Comparison of ENCODE assay signal across 26 mouse cellular contexts in genomic region chr7:43436341-43437255, GRCm38 (mm10). TPM values are rescaled to one million over a fixed set of nuclear protein-coding genes. Genes with fewer than 3 reads are reported as not detected.
DNase-seq lines count a peak whose midpoint lies in the region; ATAC-seq and TF ChIP-seq lines count a peak whose summit lies in the region.
"Had no signal": no experiment of that assay in that cellular context is flagged by ENCODE, and none has a peak within 500 bp of the region (broad histone marks: within the 10 kb centered on the region; RNA-seq: fewer than 3 reads in every experiment).

Gene Nkg7, plus strand, starts transcription at chr7:43437073.

- TF ChIP-seq EP300 in CH12.LX (IDR thresholded peaks at IDR 0.05; ENCODE audit: low read length), result 0 out of 2 replicates have a peak, but pooled peaks have one; percentile 28

- WGBS in lung, adult 2 months, result 57% methylated on average over 10 of the region's 10 CpGs

- no peak within 1 kb of the TSS for H3K4me2 ChIP-seq in CH12.LX (ENCODE audit: insufficient read depth, low read depth, poor library complexity, severe bottlenecking)
- H3K4me2 ChIP-seq: embryonic facial prominence, embryonic 12.5 days; limb, embryonic 13.5 days had no signal

- dilution Hi-C loops in CH12.LX (cut with MboI; ENCODE audit: extremely low pct_ligation_motif_present, extremely low pct_unique_long_range_greater_than_20kb, low sequenced_read_pairs), result no loop called here

- peak; percentile 28; the same call in 1 of the 2 replicates for ATAC-seq in monocyte, adult 5-6 weeks (replicated peaks; ENCODE audit: insufficient number of reproducible peaks, low FRiP score, low TSS enrichment, poor library complexity, severe bottlenecking)
- ATAC-seq: forebrain, embryonic 16.5 days; hindbrain, postnatal 0 days had no signal

- H3K9ac ChIP-seq in CH12.LX (ENCODE audit: insufficient read depth, low read depth), result no peak within 1 kb of the TSS
- H3K9ac ChIP-seq: embryonic facial prominence, embryonic 12.5 days; limb, embryonic 13.5 days had no signal

- TF ChIP-seq RAD21 in CH12.LX (IDR thresholded peaks at IDR 0.05; ENCODE audit: low read depth, low read length), result no peak

- peaks cover 6% of the 10 kb centered on the region for H3K9me3 ChIP-seq in CH12.LX (replicated peaks; ENCODE audit: low read length)
- H3K9me3 ChIP-seq: embryonic facial prominence, embryonic 12.5 days; limb, embryonic 13.5 days; midbrain, embryonic 10.5 days had no signal

- H3K27ac ChIP-seq in CH12.LX (ENCODE audit: insufficient read depth, low read depth), result no peak within 1 kb of the TSS
- H3K27ac ChIP-seq: embryonic facial prominence, embryonic 12.5 days; hindbrain, postnatal 0 days; limb, embryonic 13.5 days; midbrain, embryonic 10.5 days had no signal

- TF ChIP-seq CTCF in lung, adult 2 months (IDR thresholded peaks at IDR 0.05; ENCODE audit: insufficient read depth, low read length), result no peak
- peak in 1 of 2 experiments; percentile 22; a peak in 1 of 4 replicates for TF ChIP-seq CTCF in CH12.LX (conservative IDR thresholded peaks at IDR 0.05 in 1 of 2, IDR thresholded peaks at IDR 0.05 in 1 of 2; ENCODE audit: low read depth in 2 of 2, low read length in 2 of 2)

- peak within 1 kb of the TSS; percentile 8 for H3K4me3 ChIP-seq in lung, adult 2 months (replicated peaks; ENCODE audit: extremely low read depth, low read depth, low read length)
- no peak within 1 kb of the TSS for H3K4me3 ChIP-seq in CH12.LX (replicated peaks in 1 of 3; ENCODE audit: low read depth in 2 of 3, low read length in 2 of 3, poor library complexity in 1 of 3)
- H3K4me3 ChIP-seq: embryonic facial prominence, embryonic 12.5 days; limb, embryonic 13.5 days; midbrain, embryonic 10.5 days had no signal

- TF ChIP-seq POLR2A in lung, adult 2 months (IDR thresholded peaks at IDR 0.05; ENCODE audit: borderline replicate concordance, extremely low read depth, low read depth, low read length), result no peak
- no peak for TF ChIP-seq POLR2A in CH12.LX (IDR thresholded peaks at IDR 0.05; ENCODE audit: low read depth, low read length)

- DNase-seq in lung, adult 2 months, result no peak
- DNase-seq in lung, postnatal 36 days, result no peak
- no peak for DNase-seq in CH12.LX (ENCODE audit: extremely low read depth)
- peak; percentile 62 for DNase-seq in induced T-regulatory cell, adult 2 months (ENCODE audit: low read depth)
- no peak for DNase-seq in c-Kit-positive CD71-positive TER-119-positive erythroid progenitor cells, embryonic 14.5 days (ENCODE audit: low spot score)
- DNase-seq in adrenal gland, adult 2 months, result no peak
- no peak for DNase-seq in right cerebral cortex, postnatal 36 days (ENCODE audit: low spot score in 2 of 2)
- DNase-seq: adrenal gland, postnatal 10 days; cerebellum, adult 8-10 months; heart, adult 18-20 months; heart, postnatal 14 days; kidney, adult 2 months; right cerebral cortex, postnatal 4 days; thymus, postnatal 14 days had no signal

- peaks cover 4% of the 10 kb centered on the region for H3K27me3 ChIP-seq in CH12.LX (replicated peaks)
- H3K27me3 ChIP-seq: embryonic facial prominence, embryonic 12.5 days had no signal

- H3K79me2 ChIP-seq in CH12.LX (replicated peaks; ENCODE audit: control insufficient read depth, extremely low read depth, insufficient read depth, poor library complexity, severe bottlenecking), result no peaks in the 10 kb centered on the region

- no peaks in the 10 kb centered on the region for H3K36me3 ChIP-seq in CH12.LX (replicated peaks in 1 of 2; ENCODE audit: control insufficient read depth in 1 of 2, insufficient read depth in 1 of 2, low read length in 1 of 2)
- H3K36me3 ChIP-seq: embryonic facial prominence, embryonic 12.5 days; limb, embryonic 13.5 days; midbrain, embryonic 10.5 days had no signal

- in situ Hi-C loops in CH12.LX (cut with MboI; ENCODE audit: low pct_ligation_motif_present, low pct_unique_long_range_greater_than_20kb, low sequenced_read_pairs), result no loop called here

- no peaks in the 10 kb centered on the region for H3K4me1 ChIP-seq in lung, adult 2 months (ENCODE audit: control insufficient read depth, insufficient read depth, low read length)
- peaks cover 3 to 19% of the 10 kb centered on the region in 2 experiments for H3K4me1 ChIP-seq in CH12.LX (ENCODE audit: control insufficient read depth in 1 of 2, insufficient read depth in 2 of 2)
- H3K4me1 ChIP-seq: embryonic facial prominence, embryonic 12.5 days; limb, embryonic 13.5 days; midbrain, embryonic 10.5 days had no signal

TF ChIP-seq in CH12.LX, 34 proteins besides CTCF, POLR2A, EP300 and RAD21:
- TF ChIP-seq RCOR1 (conservative IDR thresholded peaks at IDR 0.05; ENCODE audit: low read depth, low read length), result no peak
- TF ChIP-seq ZNF384 (IDR thresholded peaks at IDR 0.05; ENCODE audit: low read depth, low read length), result no peak
- TF ChIP-seq CHD2 (IDR thresholded peaks at IDR 0.05; ENCODE audit: low read length), result no peak
- no peak for TF ChIP-seq MAX (IDR thresholded peaks at IDR 0.05; ENCODE audit: low read length)
- TF ChIP-seq POLR2AphosphoS2 (IDR thresholded peaks at IDR 0.05; ENCODE audit: low read depth, low read length), result no peak
- no peak for TF ChIP-seq CHD1 (IDR thresholded peaks at IDR 0.05; ENCODE audit: low read depth, low read length)
- no peak for TF ChIP-seq ZMIZ1 (IDR thresholded peaks at IDR 0.05; ENCODE audit: low read depth, low read length)
- no peak for TF ChIP-seq MAZ (IDR thresholded peaks at IDR 0.05; ENCODE audit: low read depth, low read length)
- no peak for TF ChIP-seq ZC3H11A (IDR thresholded peaks at IDR 0.05; ENCODE audit: low read depth, low read length)
- TF ChIP-seq SMC3 (IDR thresholded peaks at IDR 0.05; ENCODE audit: low read depth, low read length), result no peak
- no peak for TF ChIP-seq ELF1 (IDR thresholded peaks at IDR 0.05; ENCODE audit: low read depth, low read length)
- TF ChIP-seq ZKSCAN1 (IDR thresholded peaks at IDR 0.05; ENCODE audit: borderline replicate concordance, low read depth, low read length), result no peak
- no peak for TF ChIP-seq IRF4 (IDR thresholded peaks at IDR 0.05; ENCODE audit: low read depth, low read length)

RNA-seq across cellular contexts. Expression of gene Nkg7, which starts in this region (rescaled TPM):
- 17.3 and 19.7 TPM in 2 replicates for polyA plus RNA-seq in lung, adult 2 months (2012; rRNA removed)
- total RNA-seq in CH12.LX (2012; rRNA removed) (0.25 TPM in 1 of 2 replicates, not detected in the other), CH12.LX (2014; rRNA removed) (not detected in 2 replicates)
- polyA plus RNA-seq in CH12.LX (2012; ENCODE audit: insufficient read length, low read depth), result not detected in 2 replicates
- total RNA-seq in monocyte, adult 5-6 weeks (2017), result 289 to 1,005 TPM (median 345 TPM) in 3 replicates
- 1 to 10 TPM in 1 of 2 experiments, under 1 TPM in 1; 0.61 to 1.2 TPM for total RNA-seq in adrenal gland, adult 2 months (2021)
- 2.1 and 2.6 TPM in 2 replicates for polyA plus RNA-seq in adrenal gland, adult 2 months (2012; rRNA removed)
- total RNA-seq: gastrocnemius, adult 18-20 months; heart, postnatal 14 days; hindbrain, postnatal 0 days; layer of hippocampus, postnatal 14 days; left cerebral cortex, postnatal 10 days; MEL had no signal
- polyA plus RNA-seq: cortical plate, adult 2 months; forebrain, embryonic 16.5 days; hindbrain, postnatal 0 days; midbrain, embryonic 10.5 days; neural tube, embryonic 14.5 days had no signal

Comparison
In these comparisons a context has a peak if more than half of its experiments do, and no peak if none do; other contexts are left out.
1. RNA of gene Nkg7 (total RNA-seq): 289 to 1,005 TPM in monocyte, adult 5-6 weeks; 0.61 to 1.2 TPM in adrenal gland, adult 2 months and 0.25 TPM in CH12.LX; every median in the first group is over 100 times any median in the second.